Mouse (Mus musculus) MEL-GATA-1-ER (cell line): ENCODE measurements at regions not wholly inside any gene's neighbourhood (a gene's known extent, or its start where the extent isn't known, plus 50 kb on each side); places are given as distances from the start of the nearest gene placed in this dataset.

Source experiments
- DNase-seq: peaks from one replicate; pipeline ENCODE4 v3.0.0-alpha.2; 2012; ENCODE audit warnings: low read depth; ENCODE audit errors: extremely low read depth

- DNase-seq: no peak
These were observed 74.0 kb upstream of the Ppara start for GRCm38 (mm10) chr15:85660528-85661392.

- DNase-seq: no peak
These were observed 73.4 kb upstream of the Ppara start for GRCm38 (mm10) chr15:85661393-85661690.

- no peak for DNase-seq
These were observed 73.0 kb upstream of the Ppara start for GRCm38 (mm10) chr15:85661771-85662170.

- no peak for DNase-seq
These were observed 72.5 kb upstream of the Ppara start for GRCm38 (mm10) chr15:85662271-85662670.

GRCm38 (mm10) chr15:85662673-85663072 is 72.1 kb upstream of the Ppara start:
- DNase-seq: no peak

GRCm38 (mm10) chr15:85663757-85664431 is 70.9 kb upstream of the Ppara start:
- DNase-seq: no peak

GRCm38 (mm10) chr15:85664432-85664828 is 70.4 kb upstream of the Ppara start:
- DNase-seq: no peak

- peak; percentile 53 for DNase-seq
These were observed 69.5 kb upstream of the Ppara start for GRCm38 (mm10) chr15:85665181-85665821.

- DNase-seq: no peak
These were observed 68.3 kb upstream of the Ppara start for GRCm38 (mm10) chr15:85666496-85666895.

- peak; percentile 44 for DNase-seq
These were observed 67.4 kb upstream of the Ppara start for GRCm38 (mm10) chr15:85667381-85667791.

GRCm38 (mm10) chr15:85667906-85668590 is 66.7 kb upstream of the Ppara start:
- no peak for DNase-seq

- peak; percentile 64 for DNase-seq
These were observed 65.7 kb upstream of the Ppara start for GRCm38 (mm10) chr15:85668871-85669651.

GRCm38 (mm10) chr15:85669652-85670175 is 65.1 kb upstream of the Ppara start:
- peak; percentile 93 for DNase-seq

- no peak for DNase-seq
These were observed 64.5 kb upstream of the Ppara start for GRCm38 (mm10) chr15:85670176-85670788.

- no peak for DNase-seq
These were observed 63.7 kb upstream of the Ppara start for GRCm38 (mm10) chr15:85670789-85671700.

- DNase-seq: no peak
These were observed 63.0 kb upstream of the Ppara start for GRCm38 (mm10) chr15:85671701-85672191.

GRCm38 (mm10) chr15:85672376-85672775 is 62.4 kb upstream of the Ppara start:
- DNase-seq: no peak

- DNase-seq: no peak
These were observed 61.9 kb upstream of the Ppara start for GRCm38 (mm10) chr15:85672931-85673330.

- DNase-seq: no peak
These were observed 61.3 kb upstream of the Ppara start for GRCm38 (mm10) chr15:85673506-85673905.
